Mouse (Mus musculus) lung, postnatal 0 days (tissue): ENCODE measurements at regions not wholly inside any gene's neighbourhood (a gene's known extent, or its start where the extent isn't known, plus 50 kb on each side); places are given as distances from the start of the nearest gene placed in this dataset.

Experiments used
- CTCF ChIP-seq: IDR thresholded peaks from 2 replicates; pipeline ENCODE4 v1.5.1; 2016; ENCODE audit warnings: antibody characterized with exemption, mild to moderate bottlenecking
- EP300 ChIP-seq: IDR thresholded peaks from 2 replicates; pipeline ENCODE4 v1.6.1; 2016; ENCODE audit warnings: antibody characterized with exemption, mild to moderate bottlenecking, control low read depth

GRCm38 (mm10) chr3:58089344-58090139, 241.7 kb upstream of the Pfn2 start:
- TF ChIP-seq CTCF: no peak
- no peak for TF ChIP-seq EP300
